Mouse (Mus musculus): ENCODE results near the gene Zbtb12.

DNA sequence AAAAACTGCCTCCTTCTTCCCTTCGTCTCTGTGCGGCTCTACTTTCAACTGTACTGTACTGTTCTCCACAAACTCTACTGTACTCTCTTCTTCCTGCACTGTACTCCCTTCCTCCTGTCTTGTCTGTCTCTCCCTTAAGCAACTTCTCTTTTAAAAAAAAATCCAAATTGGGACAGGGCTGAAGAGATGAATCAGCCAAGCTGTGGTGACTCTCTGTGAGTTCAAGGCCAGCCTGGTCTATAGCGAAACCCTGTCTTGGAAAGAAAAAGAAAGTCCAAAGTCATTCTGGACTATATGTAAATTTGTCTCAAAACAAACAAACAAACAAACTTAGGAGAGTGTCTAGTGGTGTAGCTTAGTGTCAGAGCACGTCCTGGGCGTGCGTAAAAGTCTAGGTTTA, 5.0 kb upstream of the Zbtb12 start:
- TF ChIP-seq GABPA (IDR thresholded peaks at IDR 0.05; ENCODE audit: insufficient replicate concordance, low read depth, low read length), result no peak
- no peak for TF ChIP-seq PAX5 (IDR thresholded peaks at IDR 0.05; ENCODE audit: low read length)
- no peak for TF ChIP-seq CTCF (conservative IDR thresholded peaks at IDR 0.05 in 1 of 2, IDR thresholded peaks at IDR 0.05 in 1 of 2; ENCODE audit: low read depth in 2 of 2, low read length in 2 of 2)
- no peak for TF ChIP-seq CHD2 (IDR thresholded peaks at IDR 0.05; ENCODE audit: low read length)
- TF ChIP-seq EP300 (IDR thresholded peaks at IDR 0.05; ENCODE audit: low read length), result no peak
- no peak for TF ChIP-seq TCF12 (IDR thresholded peaks at IDR 0.05; ENCODE audit: low read depth, low read length)
- TF ChIP-seq JUND (conservative IDR thresholded peaks at IDR 0.05; ENCODE audit: low read depth, low read length), result no peak
- no peak for TF ChIP-seq ETS1 (conservative IDR thresholded peaks at IDR 0.05; ENCODE audit: low read depth, low read length)
- no peak for TF ChIP-seq UBTF (IDR thresholded peaks at IDR 0.05; ENCODE audit: low read depth, low read length)
- no peak for TF ChIP-seq KAT2A (IDR thresholded peaks at IDR 0.05; ENCODE audit: insufficient replicate concordance, low read length)
- TF ChIP-seq ZKSCAN1 (IDR thresholded peaks at IDR 0.05; ENCODE audit: borderline replicate concordance, low read depth, low read length), result no peak
- no peak for TF ChIP-seq POLR2A (IDR thresholded peaks at IDR 0.05; ENCODE audit: low read depth, low read length)
- no peak for TF ChIP-seq MAZ (IDR thresholded peaks at IDR 0.05; ENCODE audit: low read depth, low read length)

All from CH12.LX (cell line).